Mouse (Mus musculus) mouse embryonic stem cell (cell line): ENCODE measurements around the gene Col6a3.

Experiments used
- in situ Hi-C, 2 experiments: fragments of 300-500 bp; cut with MboI; formaldehyde crosslinking; loops; 1 replicate in 1 of 2; 3 replicates in 1 of 2; pipeline ENCODE4 v1.14.3; 2019 to 2020; ENCODE audit warnings: low sequenced_read_pairs in 2 of 2, low pct_unique_long_range_greater_than_20kb in 1 of 2, mixed read lengths in 1 of 2; ENCODE audit not compliant: unreplicated experiment in 1 of 2

Col6a3 gene

DNA sequence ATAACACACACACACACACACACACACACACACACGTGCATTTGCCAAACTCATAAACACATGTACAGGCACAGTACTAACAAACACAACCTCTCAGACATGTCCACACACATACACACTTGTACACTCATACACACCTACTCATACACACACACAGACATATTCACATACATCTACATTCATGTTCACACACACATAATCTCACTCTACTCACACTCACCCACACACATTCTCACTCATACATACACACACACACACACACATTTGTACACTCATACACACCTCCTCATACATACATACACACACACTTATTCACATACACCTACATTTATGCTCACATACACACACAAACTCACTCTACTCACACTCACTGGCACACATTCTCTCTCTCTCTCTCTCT lies 100.3 kb downstream of the Col6a3 start:
- in situ Hi-C loops, result no loop called here

DNA sequence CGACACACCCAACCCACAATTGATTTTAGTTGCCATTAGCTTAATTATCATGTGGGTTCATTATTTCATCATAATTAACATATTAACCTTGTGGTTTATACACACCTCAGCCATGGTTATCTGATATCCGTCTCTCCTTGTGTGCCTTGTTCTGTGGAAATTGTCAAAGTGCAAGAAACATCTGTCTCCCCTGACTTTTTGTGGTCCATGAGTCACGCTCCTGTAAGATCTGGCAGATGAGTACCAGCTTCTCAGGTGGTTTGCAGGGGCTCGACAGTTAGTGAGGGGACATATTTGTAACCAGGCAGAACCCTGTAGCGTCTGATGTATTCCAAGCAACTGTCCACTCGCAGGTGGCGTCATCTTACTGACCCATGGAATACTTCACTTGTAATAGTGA lies 101.1 kb downstream of the Col6a3 start:
- in situ Hi-C loops, result no loop called here

GRCm38 (mm10) chr1:90740216-90741170 lies 103.3 kb downstream of the Col6a3 start:
- in situ Hi-C loops, result no loop called here

DNA sequence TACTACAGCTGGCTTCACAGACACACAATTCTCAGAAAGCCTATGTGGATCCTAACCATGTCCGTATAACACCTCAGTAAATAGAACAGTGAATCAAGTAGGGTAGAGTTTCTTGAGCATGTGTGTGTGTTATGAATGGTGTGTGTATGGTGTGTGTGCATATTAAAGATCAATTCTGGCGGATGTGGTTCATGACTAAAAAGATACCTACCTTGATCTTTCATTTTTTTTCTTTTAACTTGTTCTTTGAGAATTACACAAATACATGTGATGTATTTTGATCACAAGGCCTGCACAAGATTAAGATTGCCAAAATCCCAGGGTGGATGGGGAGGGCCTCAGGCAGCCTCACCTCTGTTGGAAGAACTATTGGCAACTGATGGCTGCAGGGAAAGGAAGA lies 104.9 kb downstream of the Col6a3 start:
- in situ Hi-C loops, result no loop called here

DNA sequence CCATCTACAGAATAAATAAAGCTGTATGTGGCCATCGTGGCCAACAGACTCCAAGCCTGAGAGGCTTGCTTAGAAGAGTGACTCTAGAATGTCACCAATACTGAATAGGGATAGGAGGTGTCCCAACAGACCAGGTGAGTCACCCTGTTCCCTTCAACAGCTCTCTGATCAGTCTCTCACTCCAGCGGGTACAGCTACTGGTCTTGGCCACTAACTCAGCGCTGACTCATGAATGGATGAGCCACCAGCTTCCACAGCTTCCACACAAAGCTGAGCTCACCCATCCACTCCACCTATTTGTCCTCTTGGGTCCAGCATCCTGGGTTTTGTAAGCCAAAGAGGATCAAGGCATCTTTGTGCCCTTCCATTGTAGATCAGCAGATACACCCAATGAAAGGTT lies 114.3 kb downstream of the Col6a3 start:
- in situ Hi-C loops, result no loop called here

DNA sequence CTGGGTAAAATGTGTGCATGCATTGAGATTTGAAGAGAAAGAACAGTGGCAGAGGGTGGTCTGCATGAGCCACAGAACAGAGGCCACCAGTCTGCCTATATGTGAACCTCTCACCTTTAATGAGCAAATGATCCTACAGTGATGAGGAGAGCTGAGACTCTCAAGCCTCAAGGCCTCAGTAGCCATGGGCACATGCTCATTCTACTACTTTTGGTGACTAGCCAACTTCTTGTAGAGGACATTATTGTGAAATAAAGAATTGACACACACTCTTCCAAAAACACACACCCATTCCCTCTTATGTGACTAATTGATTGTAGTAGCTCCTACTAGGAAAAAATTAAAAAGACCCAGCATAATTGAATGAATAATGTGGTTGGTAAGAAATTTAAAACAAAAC lies 120.0 kb downstream of the Col6a3 start:
- in situ Hi-C loops, result no loop called here

- in situ Hi-C loops, result no loop called here
Observed at GRCm38 (mm10) chr1:90723325-90723724, 120.4 kb downstream of the Col6a3 start.

DNA sequence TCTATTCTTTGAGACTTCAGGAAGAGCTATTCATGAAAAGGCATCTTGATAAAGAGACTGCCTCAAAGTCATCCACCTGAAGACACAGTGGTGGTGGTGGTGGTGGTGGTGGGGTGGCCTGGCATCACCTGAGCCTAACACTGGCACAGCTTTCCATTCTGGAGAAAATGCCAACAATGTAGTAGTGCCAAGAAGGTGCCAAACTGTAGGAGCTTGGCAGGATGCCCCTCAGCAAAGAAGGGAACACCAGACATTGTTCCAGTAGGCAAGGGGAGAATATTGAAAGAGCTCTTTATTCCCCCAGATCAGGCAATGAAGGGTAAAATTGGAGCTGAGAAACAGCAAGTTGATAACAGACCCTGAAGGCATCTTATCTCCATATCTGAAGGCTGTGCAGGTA lies 121.8 kb downstream of the Col6a3 start:
- in situ Hi-C loops, result no loop called here

DNA sequence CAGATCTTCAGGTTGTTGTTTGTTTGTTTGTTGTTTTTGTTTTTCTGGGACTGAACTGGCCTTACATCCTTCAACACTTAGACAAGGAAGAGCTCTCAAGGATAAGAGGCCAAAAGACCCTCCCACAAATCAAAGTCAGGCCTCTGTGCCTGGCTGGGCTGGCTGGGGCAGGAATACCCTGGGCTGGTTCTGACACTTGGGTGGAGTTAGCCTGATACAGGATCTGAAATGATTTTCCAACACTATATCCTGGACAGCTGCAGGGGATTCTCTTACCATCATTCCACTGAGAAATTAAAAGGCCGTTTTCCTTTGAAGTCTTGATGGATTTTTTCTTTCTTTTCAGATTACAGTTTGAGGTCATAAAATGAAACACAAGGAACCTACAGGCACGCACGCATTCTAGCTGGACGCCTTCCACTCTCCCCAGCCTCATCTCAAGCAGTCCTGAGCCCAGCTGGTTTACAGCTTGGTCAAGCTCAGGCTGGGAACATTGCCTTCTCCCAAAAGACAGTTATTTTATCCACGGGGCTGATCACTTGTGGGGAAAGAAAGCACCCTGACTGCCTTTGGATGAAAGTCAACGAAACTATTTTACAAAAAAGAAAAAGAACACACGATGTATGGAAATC lies 123.0 kb downstream of the Col6a3 start:
- in situ Hi-C loops, result no loop called here

DNA sequence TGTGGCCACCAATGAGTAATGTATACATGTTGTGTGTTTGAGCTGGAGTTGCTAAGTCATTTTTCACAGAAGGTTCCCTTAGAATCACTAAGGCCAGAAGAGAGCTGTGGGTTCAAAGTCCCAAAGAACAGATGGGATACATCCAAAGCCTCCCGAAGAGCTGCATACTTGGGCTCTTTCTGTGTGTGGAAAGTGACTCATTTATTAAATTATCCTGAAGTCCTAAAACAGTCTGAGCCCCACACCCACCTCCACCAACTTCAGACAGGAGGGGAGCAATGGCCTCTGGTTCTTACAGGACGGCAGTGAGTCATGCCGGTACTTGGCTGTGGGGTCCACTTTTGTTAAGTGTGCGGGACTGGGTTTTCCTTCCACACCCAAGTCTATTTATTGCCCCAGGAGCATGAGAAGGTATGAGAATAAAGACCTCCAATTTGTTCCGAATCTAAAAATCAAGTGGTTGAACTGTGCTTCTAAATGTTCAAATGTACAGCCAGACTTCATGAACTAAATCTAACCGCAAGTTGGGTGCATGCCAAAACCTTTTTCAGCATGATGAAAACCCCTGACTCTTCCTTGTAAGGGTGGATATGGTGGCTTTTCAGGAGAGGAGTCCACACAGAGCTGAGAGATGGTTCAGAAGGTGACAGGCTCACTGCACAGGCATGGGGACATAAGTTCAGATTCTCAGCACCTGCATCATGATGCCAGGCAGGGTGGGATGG lies 124.8 kb downstream of the Col6a3 start:
- in situ Hi-C loops, result no loop called here

GRCm38 (mm10) chr1:90716258-90716657 lies 127.5 kb downstream of the Col6a3 start:
- in situ Hi-C loops, result no loop called here
